Mouse (Mus musculus): ENCODE measurements around the gene L3mbtl1.

GRCm38 (mm10) chr2:162970896-162971295, 27.6 kb downstream of the L3mbtl1 start:
- TF ChIP-seq CTCF (IDR thresholded peaks at IDR 0.05; ENCODE audit: extremely low read depth, insufficient read length, insufficient replicate concordance, low read depth, low read length) (no peak), POLR2A (IDR thresholded peaks at IDR 0.05; ENCODE audit: low read depth, low read length) (no peak)
